Mouse (Mus musculus): ENCODE results near the gene Med25. TPM values are rescaled to one million over a fixed set of nuclear protein-coding genes. Genes with fewer than 3 reads are reported as not detected.
A peak's percentile ranks its signal among the peaks of the same experiment; 100 is the strongest.

The Med25 gene
- polyA plus RNA-seq, 1 experiment from 2014 or later, result 51.9 TPM

DNA sequence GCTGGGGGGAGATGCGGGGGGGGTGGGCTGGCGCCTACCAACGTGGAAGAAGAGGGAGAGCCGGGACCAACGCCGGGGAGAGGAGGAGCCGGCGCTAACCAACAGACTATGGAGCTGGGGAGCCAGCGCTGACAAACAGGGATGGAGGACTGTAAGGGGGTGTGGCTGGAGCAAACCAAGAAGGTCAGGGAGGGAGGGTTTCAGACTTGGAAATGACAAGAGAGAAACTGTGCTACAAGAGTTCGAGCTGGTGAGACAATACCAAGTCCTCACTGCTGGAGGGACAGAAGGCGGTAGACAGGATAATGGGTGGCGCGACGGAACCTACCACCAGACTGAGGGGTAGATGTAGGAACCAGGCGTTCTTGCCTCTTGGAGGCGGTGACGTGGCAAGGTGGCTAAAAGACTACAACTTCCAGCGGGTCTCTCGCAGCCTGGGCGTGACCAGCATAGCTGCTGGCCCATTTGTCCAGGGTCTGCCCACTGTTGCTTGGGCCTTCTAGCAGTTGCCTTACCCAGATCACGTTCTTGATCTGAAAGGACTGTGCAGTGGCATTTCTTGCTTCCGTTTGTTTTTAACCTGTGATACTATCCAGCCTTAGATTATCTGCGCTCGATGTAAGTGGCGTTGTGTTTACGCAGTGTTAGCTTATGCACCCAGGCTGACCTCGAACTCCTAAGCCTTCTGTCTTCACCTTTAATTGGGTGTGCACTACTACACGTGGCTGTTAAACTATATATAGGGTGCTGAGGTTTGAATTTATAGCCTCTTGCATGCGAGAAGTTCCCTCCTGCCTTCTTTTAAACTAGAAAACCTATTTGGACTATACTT lies 22.6 kb downstream of the Med25 start, which contains the start of gene Ptov1:
Ptov1 (minus strand) TSS at position 92 of the 832 bp plus-strand sequence.
- ATAC-seq (replicated peaks; ENCODE audit: insufficient number of reproducible peaks, low FRiP score, low TSS enrichment), result peak; percentile 87
- peak within 1 kb of the TSS; percentile 100 for H3K9ac ChIP-seq (ENCODE audit: low read depth, low read length)
- H3K36me3 ChIP-seq (ENCODE audit: control insufficient read depth, insufficient read depth, low read length), result peaks cover 3% of the 10 kb centered on the region; the same call in 1 of the 2 replicates
- H3K4me1 ChIP-seq (ENCODE audit: control insufficient read depth, insufficient read depth, low read length), result peaks cover 51% of the 10 kb centered on the region
- 7% methylated on average over 29 of the region's 29 CpGs for WGBS (ENCODE audit: insufficient replicate concordance)
- H3K27me3 ChIP-seq (ENCODE audit: control insufficient read depth, insufficient read depth, low read length), result no peaks in the 10 kb centered on the region
- peak within 1 kb of the TSS; percentile 82 for H3K4me2 ChIP-seq
- H3K9me3 ChIP-seq (replicated peaks; ENCODE audit: control insufficient read depth, low read length), result no peaks in the 10 kb centered on the region
- H3K27ac ChIP-seq (ENCODE audit: low read depth, low read length), result peak within 1 kb of the TSS; percentile 100
- H3K4me3 ChIP-seq (ENCODE audit: low read depth, low read length), result peak within 1 kb of the TSS; percentile 97

DNA sequence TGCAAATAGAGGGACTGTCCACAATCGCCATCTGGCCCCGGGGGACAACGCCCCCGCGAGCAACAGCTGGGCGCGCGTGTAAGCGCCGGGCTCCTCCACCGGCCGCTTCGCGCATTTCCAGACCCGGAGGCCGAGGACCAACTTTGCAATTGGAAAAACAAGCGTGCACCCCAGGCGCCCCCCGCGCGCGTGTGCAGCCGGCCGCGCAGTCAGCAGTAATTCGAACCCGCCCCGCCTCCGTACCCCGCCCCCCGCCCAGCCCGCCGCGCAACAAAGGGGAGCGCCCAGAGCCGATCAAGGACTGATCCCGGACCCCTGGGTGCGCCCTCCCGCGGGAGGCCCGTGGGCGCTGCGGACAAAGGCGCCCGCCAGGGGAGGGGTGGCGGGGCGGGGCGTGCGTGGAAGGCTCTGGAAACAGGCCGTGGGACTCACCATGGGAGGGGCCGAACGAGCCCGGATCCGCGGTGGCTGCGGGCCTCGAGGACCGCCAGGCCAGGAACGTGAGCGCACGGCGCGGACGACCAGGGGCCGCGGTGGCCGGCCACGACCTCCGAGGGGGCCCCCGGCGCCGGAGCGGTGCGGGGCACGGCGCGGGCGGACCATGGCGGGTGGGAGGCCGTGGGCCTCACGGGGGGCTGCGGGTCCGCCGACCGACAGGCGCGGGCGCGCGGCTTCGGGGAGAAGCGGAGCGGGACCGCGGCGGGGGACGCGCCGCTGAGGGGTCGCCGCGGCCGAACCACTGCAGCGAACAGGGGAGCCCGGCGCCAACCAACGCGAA lies 23.4 kb downstream of the Med25 start:
- H3K9me3 ChIP-seq (replicated peaks; ENCODE audit: control insufficient read depth, low read length), result no peaks in the 10 kb centered on the region
- under 1% methylated on average over 94 of the region's 108 CpGs for WGBS (ENCODE audit: insufficient replicate concordance)
- ATAC-seq (replicated peaks; ENCODE audit: insufficient number of reproducible peaks, low FRiP score, low TSS enrichment), result peak; percentile 55
- H3K4me2 ChIP-seq, result peak overlapping the region; percentile 82
- H3K27ac ChIP-seq (ENCODE audit: low read depth, low read length), result peak overlapping the region; percentile 100
- H3K27me3 ChIP-seq (ENCODE audit: control insufficient read depth, insufficient read depth, low read length), result no peaks in the 10 kb centered on the region
- H3K36me3 ChIP-seq (ENCODE audit: control insufficient read depth, insufficient read depth, low read length), result peaks cover 8% of the 10 kb centered on the region
- H3K9ac ChIP-seq (ENCODE audit: low read depth, low read length), result peak overlapping the region; percentile 100
- H3K4me3 ChIP-seq (ENCODE audit: low read depth, low read length), result peak overlapping the region; percentile 97
- H3K4me1 ChIP-seq (ENCODE audit: control insufficient read depth, insufficient read depth, low read length), result peaks cover 57% of the 10 kb centered on the region

DNA sequence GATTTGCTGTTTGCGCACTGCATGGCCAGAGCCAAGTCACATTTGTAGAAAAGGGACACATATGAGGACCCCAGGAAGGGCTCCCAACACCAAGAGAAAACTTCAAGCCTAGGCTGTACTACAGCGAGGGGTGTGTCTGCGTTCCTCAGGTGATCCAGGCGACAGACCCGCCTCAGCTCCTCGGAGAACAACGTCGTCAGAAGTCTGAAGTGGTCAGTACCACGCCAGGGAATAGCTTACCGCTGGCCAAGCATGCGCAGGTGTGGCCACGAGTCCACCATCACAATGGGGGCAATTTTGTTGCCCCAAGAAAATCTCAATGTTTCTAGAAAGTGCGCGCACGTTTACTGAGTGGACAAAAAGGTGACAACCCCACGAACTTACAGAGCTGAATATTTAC lies 24.0 kb downstream of the Med25 start:
- Histone ChIP-seq H3K27me3 (ENCODE audit: control insufficient read depth, insufficient read depth, low read length) (no peaks in the 10 kb centered on the region), H3K4me2 (peak overlapping the region; percentile 82), H3K9me3 (replicated peaks; ENCODE audit: control insufficient read depth, low read length) (no peaks in the 10 kb centered on the region), H3K27ac (ENCODE audit: low read depth, low read length) (peak overlapping the region; percentile 100; the same call in 1 of the 2 replicates), H3K36me3 (ENCODE audit: control insufficient read depth, insufficient read depth, low read length) (peaks cover 12% of the 10 kb centered on the region), H3K9ac (ENCODE audit: low read depth, low read length) (peak overlapping the region; percentile 100), H3K4me3 (ENCODE audit: low read depth, low read length) (peak overlapping the region; percentile 97), H3K4me1 (ENCODE audit: control insufficient read depth, insufficient read depth, low read length) (peaks cover 56% of the 10 kb centered on the region)
- no peak for ATAC-seq (replicated peaks; ENCODE audit: insufficient number of reproducible peaks, low FRiP score, low TSS enrichment)
- 9% methylated on average over 16 of the region's 16 CpGs for WGBS (ENCODE audit: insufficient replicate concordance)

DNA sequence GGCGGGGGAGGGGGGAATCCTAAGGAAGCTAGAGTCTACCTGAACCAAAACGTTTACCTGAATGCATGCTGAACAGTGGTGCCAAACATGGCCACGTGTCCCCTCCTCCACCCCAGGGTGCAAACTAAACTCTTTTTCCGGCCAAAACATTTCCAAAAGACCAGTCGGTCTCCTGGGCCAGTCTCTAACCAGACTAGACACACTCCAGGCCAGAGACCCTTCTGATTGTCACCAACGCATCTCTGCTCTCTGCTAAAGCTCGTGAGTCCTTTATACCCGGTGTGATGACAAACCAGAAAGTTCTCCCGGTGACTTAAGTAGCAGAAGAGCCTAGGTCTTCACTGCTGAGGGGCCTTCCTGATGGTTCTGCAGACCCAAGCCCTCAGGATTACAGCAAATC lies 24.7 kb downstream of the Med25 start:
- Histone ChIP-seq H3K27me3 (ENCODE audit: control insufficient read depth, insufficient read depth, low read length) (no peaks in the 10 kb centered on the region), H3K9ac (ENCODE audit: low read depth, low read length) (peak overlapping the region; percentile 100), H3K9me3 (replicated peaks; ENCODE audit: control insufficient read depth, low read length) (no peaks in the 10 kb centered on the region), H3K4me3 (ENCODE audit: low read depth, low read length) (peak overlapping the region; percentile 97), H3K36me3 (ENCODE audit: control insufficient read depth, insufficient read depth, low read length) (peaks cover 16% of the 10 kb centered on the region), H3K27ac (ENCODE audit: low read depth, low read length) (no peak overlapping the region), H3K4me1 (ENCODE audit: control insufficient read depth, insufficient read depth, low read length) (peaks cover 50% of the 10 kb centered on the region), H3K4me2 (peak overlapping the region; percentile 82)
- 57% methylated on average over 9 of the region's 9 CpGs for WGBS (ENCODE audit: insufficient replicate concordance)
- no peak for ATAC-seq (replicated peaks; ENCODE audit: insufficient number of reproducible peaks, low FRiP score, low TSS enrichment)

DNA sequence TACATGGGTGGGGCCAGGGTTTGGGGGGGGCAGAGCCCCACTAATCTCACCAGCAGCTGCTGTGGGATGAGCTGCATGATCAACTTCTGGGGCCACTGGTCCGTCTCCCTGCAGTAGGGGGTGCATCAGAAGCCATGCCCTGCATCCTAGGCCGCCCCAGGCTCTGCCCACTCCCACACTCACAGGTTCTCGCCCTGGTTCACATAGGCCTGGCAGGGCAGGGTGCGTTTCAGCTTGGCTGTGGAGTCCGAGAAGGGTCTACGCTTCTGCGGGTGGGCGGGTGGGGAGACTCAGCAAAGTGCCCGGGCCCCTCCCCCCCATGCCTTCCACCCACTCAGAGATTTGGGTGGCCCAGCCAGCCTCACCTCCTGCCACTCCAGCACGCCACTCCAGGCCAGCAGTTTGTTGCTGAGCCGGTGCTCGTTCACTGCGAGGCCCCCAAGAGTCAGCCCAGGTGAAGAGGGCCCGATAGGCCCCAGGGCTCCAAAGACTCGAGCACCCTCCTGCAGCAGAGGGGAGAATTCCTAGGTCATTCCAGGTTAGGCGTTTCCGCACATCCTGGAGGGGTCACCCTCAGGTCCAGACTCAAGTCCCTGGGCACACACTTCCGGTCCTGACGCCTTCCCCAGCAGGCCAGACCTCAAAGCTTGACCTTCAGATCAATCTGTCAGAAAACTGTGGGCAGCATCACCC lies 25.4 kb downstream of the Med25 start:
- Histone ChIP-seq H3K27me3 (ENCODE audit: control insufficient read depth, insufficient read depth, low read length) (no peaks in the 10 kb centered on the region), H3K4me2 (peak overlapping the region; percentile 82), H3K4me1 (ENCODE audit: control insufficient read depth, insufficient read depth, low read length) (peaks cover 49% of the 10 kb centered on the region), H3K9me3 (replicated peaks; ENCODE audit: control insufficient read depth, low read length) (no peaks in the 10 kb centered on the region), H3K9ac (ENCODE audit: low read depth, low read length) (peak overlapping the region; percentile 100), H3K36me3 (ENCODE audit: control insufficient read depth, insufficient read depth, low read length) (peaks cover 17% of the 10 kb centered on the region), H3K27ac (ENCODE audit: low read depth, low read length) (peak overlapping the region; percentile 38), H3K4me3 (ENCODE audit: low read depth, low read length) (peak overlapping the region; percentile 97)
- no peak for ATAC-seq (replicated peaks; ENCODE audit: insufficient number of reproducible peaks, low FRiP score, low TSS enrichment)
- 69% methylated on average over 19 of the region's 19 CpGs for WGBS (ENCODE audit: insufficient replicate concordance)

DNA sequence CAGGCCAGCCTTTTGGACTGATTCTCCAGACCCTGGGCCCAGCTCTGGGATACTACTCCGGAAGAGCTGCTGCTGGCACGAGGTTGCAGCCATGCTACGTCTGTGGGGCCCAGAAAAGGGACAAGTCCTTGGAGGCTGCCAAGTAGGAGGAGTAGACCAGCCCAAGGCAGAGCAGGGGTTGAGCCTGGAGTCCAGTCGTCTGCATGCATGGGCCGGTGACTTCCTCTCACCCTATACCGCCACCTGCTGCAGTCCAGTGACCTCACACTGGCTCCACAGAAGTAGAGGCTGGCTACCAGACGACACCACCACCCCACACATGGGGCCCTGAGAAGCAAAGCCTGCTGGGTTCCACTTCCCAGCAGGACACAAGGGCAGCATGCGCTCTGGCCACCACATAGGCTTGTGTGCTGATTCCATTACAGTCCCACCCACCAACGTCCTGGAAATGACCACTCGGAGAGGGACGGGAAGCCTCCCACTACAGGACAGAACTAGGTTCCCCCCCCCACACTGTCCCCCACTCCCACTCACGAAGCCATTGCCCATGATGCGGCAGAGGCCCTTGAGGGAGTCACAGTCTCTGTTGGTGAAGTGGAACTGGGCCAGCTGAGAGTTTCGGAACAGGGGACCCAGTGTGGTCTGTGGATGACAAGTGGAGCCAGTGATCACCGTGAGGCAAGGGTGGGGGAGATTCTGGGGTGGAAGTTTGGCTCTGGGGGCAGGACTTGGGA lies 26.1 kb downstream of the Med25 start:
- peak overlapping the region; percentile 19; the same call in 1 of the 2 replicates for H3K4me3 ChIP-seq (ENCODE audit: low read depth, low read length)
- H3K36me3 ChIP-seq (ENCODE audit: control insufficient read depth, insufficient read depth, low read length), result peaks cover 23% of the 10 kb centered on the region
- H3K4me1 ChIP-seq (ENCODE audit: control insufficient read depth, insufficient read depth, low read length), result peaks cover 49% of the 10 kb centered on the region
- H3K9me3 ChIP-seq (replicated peaks; ENCODE audit: control insufficient read depth, low read length), result no peaks in the 10 kb centered on the region
- no peak; the same call in 1 of the 2 replicates for ATAC-seq (replicated peaks; ENCODE audit: insufficient number of reproducible peaks, low FRiP score, low TSS enrichment)
- peak overlapping the region; percentile 46; the same call in 1 of the 2 replicates for H3K9ac ChIP-seq (ENCODE audit: low read depth, low read length)
- peak overlapping the region; percentile 38 for H3K27ac ChIP-seq (ENCODE audit: low read depth, low read length)
- H3K27me3 ChIP-seq (ENCODE audit: control insufficient read depth, insufficient read depth, low read length), result no peaks in the 10 kb centered on the region
- 55% methylated on average over 15 of the region's 15 CpGs for WGBS (ENCODE audit: insufficient replicate concordance)
- H3K4me2 ChIP-seq, result peak overlapping the region; percentile 37

DNA sequence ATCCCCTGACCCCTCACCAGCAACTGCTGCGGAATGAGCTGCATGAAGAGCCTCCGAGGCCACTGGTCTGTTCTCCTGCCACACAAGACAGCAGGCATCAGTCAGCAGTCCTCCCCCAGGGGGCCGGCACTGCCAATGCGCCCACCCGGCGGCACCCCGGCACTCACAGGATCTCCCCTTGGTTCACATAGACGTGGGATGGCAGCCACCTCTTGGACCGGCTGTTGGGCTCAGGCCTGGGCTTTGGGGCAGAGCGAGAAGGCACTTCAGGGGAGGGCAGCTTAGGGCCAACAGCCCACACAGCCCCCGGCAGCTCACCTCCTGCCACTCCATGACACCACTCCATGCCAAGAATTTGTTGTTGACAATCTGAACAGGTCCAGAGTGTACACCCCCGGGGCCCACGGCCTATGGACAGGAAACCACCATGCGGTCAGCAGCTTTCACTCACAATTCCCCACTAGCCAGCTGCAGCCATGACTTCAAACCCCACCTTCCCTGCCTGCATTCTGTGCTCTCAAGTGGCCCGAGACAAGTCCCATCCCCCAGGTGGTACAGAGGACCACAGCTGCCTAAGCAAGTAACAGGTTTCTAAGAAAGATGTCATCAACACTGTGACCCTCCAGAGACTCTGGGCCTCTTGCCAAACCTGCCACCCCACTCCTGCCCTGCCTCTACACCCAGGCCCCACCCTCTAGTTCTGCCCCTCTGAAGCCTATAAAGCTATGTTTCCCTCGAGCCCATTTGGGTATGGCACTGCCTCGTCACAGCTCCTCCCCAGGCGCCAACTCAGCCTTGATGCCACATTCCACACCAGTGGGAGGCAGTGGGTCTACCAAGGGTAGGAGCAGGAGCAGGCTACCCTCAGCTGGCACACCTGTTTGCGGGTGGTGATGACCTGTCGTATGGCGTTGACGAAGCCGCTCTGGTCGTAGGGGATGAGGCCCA lies 27.6 kb downstream of the Med25 start:
- Histone ChIP-seq H3K27ac (ENCODE audit: low read depth, low read length) (peak overlapping the region; percentile 32), H3K9me3 (replicated peaks; ENCODE audit: control insufficient read depth, low read length) (no peaks in the 10 kb centered on the region), H3K4me2 (peak overlapping the region; percentile 19; the same call in 1 of the 2 replicates), H3K9ac (ENCODE audit: low read depth, low read length) (0 out of 2 replicates have a peak overlapping the region, but pooled peaks have one; percentile 46), H3K27me3 (ENCODE audit: control insufficient read depth, insufficient read depth, low read length) (no peaks in the 10 kb centered on the region), H3K36me3 (ENCODE audit: control insufficient read depth, insufficient read depth, low read length) (peaks cover 23% of the 10 kb centered on the region), H3K4me3 (ENCODE audit: low read depth, low read length) (no peak overlapping the region), H3K4me1 (ENCODE audit: control insufficient read depth, insufficient read depth, low read length) (peaks cover 45% of the 10 kb centered on the region)
- WGBS (ENCODE audit: insufficient replicate concordance), result 74% methylated on average over 24 of the region's 24 CpGs
- ATAC-seq (replicated peaks; ENCODE audit: insufficient number of reproducible peaks, low FRiP score, low TSS enrichment), result no peak

Measured in heart, embryonic 11.5 days (tissue).